Mouse (Mus musculus): ENCODE measurements around the gene Sec16a. TPM values are rescaled to one million over a fixed set of nuclear protein-coding genes. Genes with fewer than 3 reads are reported as not detected.

Gene Sec16a
- polyA plus RNA-seq, 1 experiment = 30.6 TPM

- Histone ChIP-seq H3K4me1 (ENCODE audit: control insufficient read depth, insufficient read depth, low read length) (peaks cover 4% of the 10 kb centered on the region), H3K4me3 (ENCODE audit: insufficient read depth, low read length) (no peak overlapping the region)
Measured at GRCm38 (mm10) chr2:26485710-26486109, 40.7 kb upstream of the Sec16a start.

GRCm38 (mm10) chr2:26485278-26485677 lies 40.3 kb upstream of the Sec16a start:
- no peak overlapping the region for H3K27ac ChIP-seq (ENCODE audit: insufficient read depth, low read length)
- TF ChIP-seq POLR2A (IDR thresholded peaks at IDR 0.05; ENCODE audit: extremely low read depth, insufficient read depth, low read length) = no peak
- TF ChIP-seq CTCF (IDR thresholded peaks at IDR 0.05; ENCODE audit: extremely low read depth, insufficient read depth, low read length) = no peak
- H3K4me3 ChIP-seq (ENCODE audit: insufficient read depth, low read length) = no peak overlapping the region
- peaks cover 4% of the 10 kb centered on the region for H3K4me1 ChIP-seq (ENCODE audit: control insufficient read depth, insufficient read depth, low read length)

More at GRCm38 (mm10) chr2:26485710-26486109, 40.7 kb upstream of the Sec16a start:
- H3K27ac ChIP-seq (ENCODE audit: insufficient read depth, low read length) = 0 out of 2 replicates have a peak overlapping the region, but pooled peaks have one; percentile 53
- TF ChIP-seq POLR2A (IDR thresholded peaks at IDR 0.05; ENCODE audit: extremely low read depth, insufficient read depth, low read length) (no peak), CTCF (IDR thresholded peaks at IDR 0.05; ENCODE audit: extremely low read depth, insufficient read depth, low read length) (no peak)

GRCm38 (mm10) chr2:26484169-26484568 lies 39.2 kb upstream of the Sec16a start:
- no peak overlapping the region; the same call in 1 of the 2 replicates for H3K27ac ChIP-seq (ENCODE audit: insufficient read depth, low read length)
- TF ChIP-seq CTCF (IDR thresholded peaks at IDR 0.05; ENCODE audit: extremely low read depth, insufficient read depth, low read length) (no peak), POLR2A (IDR thresholded peaks at IDR 0.05; ENCODE audit: extremely low read depth, insufficient read depth, low read length) (no peak)
- peaks cover 4% of the 10 kb centered on the region for H3K4me1 ChIP-seq (ENCODE audit: control insufficient read depth, insufficient read depth, low read length)
- no peak overlapping the region for H3K4me3 ChIP-seq (ENCODE audit: insufficient read depth, low read length)

DNA sequence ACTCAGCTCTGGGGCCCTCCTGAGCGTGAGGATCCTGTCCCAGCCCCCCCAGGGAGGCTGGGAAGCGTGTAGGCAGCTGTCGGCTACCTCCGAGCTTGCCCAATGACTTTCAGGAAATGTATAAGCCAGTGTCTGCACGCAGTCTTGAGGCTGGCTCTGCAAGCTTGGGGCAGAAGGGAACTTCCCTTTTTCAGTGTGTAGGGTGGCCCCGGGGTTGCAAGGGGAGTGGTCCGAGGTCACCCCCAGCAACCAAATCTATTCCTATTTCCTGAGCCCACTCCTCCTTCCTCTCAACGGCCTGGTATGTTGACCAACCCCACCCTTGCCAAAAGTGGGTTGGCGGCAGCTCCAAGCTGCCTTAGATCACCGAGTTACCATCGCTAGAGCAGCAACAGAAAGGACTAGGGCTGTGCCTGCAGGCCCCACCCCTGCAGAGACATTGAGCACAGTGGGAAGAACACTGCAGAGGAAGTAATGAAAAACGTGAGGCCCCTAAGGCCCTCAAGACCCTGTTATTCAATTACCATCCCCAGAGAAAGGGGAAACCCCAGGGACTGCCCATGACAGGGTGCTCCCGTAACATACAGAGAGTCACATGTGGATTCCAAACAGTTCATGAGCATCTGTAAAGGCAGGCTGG lies 38.3 kb upstream of the Sec16a start:
- no peak overlapping the region for H3K4me3 ChIP-seq (ENCODE audit: insufficient read depth, low read length)
- TF ChIP-seq POLR2A (IDR thresholded peaks at IDR 0.05; ENCODE audit: extremely low read depth, insufficient read depth, low read length) (no peak), CTCF (IDR thresholded peaks at IDR 0.05; ENCODE audit: extremely low read depth, insufficient read depth, low read length) (no peak)
- H3K4me1 ChIP-seq (ENCODE audit: control insufficient read depth, insufficient read depth, low read length) = peaks cover 4% of the 10 kb centered on the region
- H3K27ac ChIP-seq (ENCODE audit: insufficient read depth, low read length) = no peak overlapping the region

- H3K4me1 ChIP-seq (ENCODE audit: control insufficient read depth, insufficient read depth, low read length) = peaks cover 4% of the 10 kb centered on the region
- TF ChIP-seq POLR2A (IDR thresholded peaks at IDR 0.05; ENCODE audit: extremely low read depth, insufficient read depth, low read length) (no peak), CTCF (IDR thresholded peaks at IDR 0.05; ENCODE audit: extremely low read depth, insufficient read depth, low read length) (no peak)
- no peak overlapping the region for H3K27ac ChIP-seq (ENCODE audit: insufficient read depth, low read length)
- H3K4me3 ChIP-seq (ENCODE audit: insufficient read depth, low read length) = no peak overlapping the region
Measured at GRCm38 (mm10) chr2:26482824-26483223, 37.8 kb upstream of the Sec16a start.

GRCm38 (mm10) chr2:26481724-26482495 lies 36.9 kb upstream of the Sec16a start:
- Histone ChIP-seq H3K27ac (ENCODE audit: insufficient read depth, low read length) (no peak overlapping the region), H3K4me1 (ENCODE audit: control insufficient read depth, insufficient read depth, low read length) (peaks cover 4% of the 10 kb centered on the region), H3K4me3 (ENCODE audit: insufficient read depth, low read length) (no peak overlapping the region)
- TF ChIP-seq CTCF (IDR thresholded peaks at IDR 0.05; ENCODE audit: extremely low read depth, insufficient read depth, low read length) = no peak
- no peak for TF ChIP-seq POLR2A (IDR thresholded peaks at IDR 0.05; ENCODE audit: extremely low read depth, insufficient read depth, low read length)

GRCm38 (mm10) chr2:26480911-26481310 lies 35.9 kb upstream of the Sec16a start:
- no peak overlapping the region for H3K4me3 ChIP-seq (ENCODE audit: insufficient read depth, low read length)
- H3K4me1 ChIP-seq (ENCODE audit: control insufficient read depth, insufficient read depth, low read length) = peaks cover 2% of the 10 kb centered on the region; the same call in 1 of the 2 replicates

DNA sequence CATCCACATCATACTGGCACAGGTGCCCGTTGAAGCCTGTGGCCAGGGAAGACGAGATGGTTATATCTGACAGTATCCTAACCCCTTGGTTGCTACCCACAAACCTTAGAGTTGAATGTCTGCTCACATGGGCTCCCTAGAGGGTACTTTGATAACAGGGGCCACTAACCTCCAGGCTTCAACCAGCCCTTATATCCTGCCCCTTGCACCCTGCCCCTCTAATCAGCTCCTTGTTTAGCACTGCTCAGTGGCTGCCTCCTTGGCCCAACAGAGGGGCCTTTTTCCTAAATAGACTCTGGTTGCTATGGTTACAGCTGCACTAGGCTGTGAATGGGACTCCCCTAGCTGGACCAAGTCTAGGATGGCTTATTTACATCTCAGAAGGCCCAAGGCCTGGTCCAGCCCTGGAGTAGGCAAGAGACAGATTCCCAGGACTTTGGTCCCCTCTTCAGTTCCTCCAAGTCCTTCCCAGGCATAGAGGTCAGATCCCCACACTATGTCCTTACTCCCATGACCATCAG lies 33.7 kb upstream of the Sec16a start:
- Histone ChIP-seq H3K4me1 (ENCODE audit: control insufficient read depth, insufficient read depth, low read length) (no peaks in the 10 kb centered on the region; the same call in 1 of the 2 replicates), H3K27ac (ENCODE audit: insufficient read depth, low read length) (no peak overlapping the region), H3K4me3 (ENCODE audit: insufficient read depth, low read length) (no peak overlapping the region)
- TF ChIP-seq CTCF (IDR thresholded peaks at IDR 0.05; ENCODE audit: extremely low read depth, insufficient read depth, low read length) (no peak), POLR2A (IDR thresholded peaks at IDR 0.05; ENCODE audit: extremely low read depth, insufficient read depth, low read length) (no peak)

More at GRCm38 (mm10) chr2:26480911-26481310, 35.9 kb upstream of the Sec16a start:
- TF ChIP-seq POLR2A (IDR thresholded peaks at IDR 0.05; ENCODE audit: extremely low read depth, insufficient read depth, low read length) = no peak
- no peak for TF ChIP-seq CTCF (IDR thresholded peaks at IDR 0.05; ENCODE audit: extremely low read depth, insufficient read depth, low read length)
- H3K27ac ChIP-seq (ENCODE audit: insufficient read depth, low read length) = no peak overlapping the region

DNA sequence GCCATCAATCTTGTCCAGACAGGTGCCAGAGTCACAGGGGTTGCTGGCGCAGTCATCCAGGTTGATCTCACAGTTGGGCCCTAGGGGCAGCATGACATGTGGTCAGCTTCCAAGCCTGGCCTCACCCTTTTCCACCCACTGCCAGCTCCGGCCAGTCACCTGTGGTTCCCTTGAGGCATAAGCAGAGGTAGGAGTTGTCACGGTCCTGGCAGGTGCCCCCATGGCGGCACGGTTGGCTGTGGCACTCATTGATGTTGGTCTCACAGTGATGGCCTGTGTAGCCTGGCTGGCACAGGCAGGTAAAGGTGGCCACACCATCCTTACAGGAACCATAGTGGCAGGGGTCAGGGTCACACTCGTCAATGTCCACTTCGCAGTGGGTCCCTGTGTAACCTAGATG lies 32.9 kb upstream of the Sec16a start:
- TF ChIP-seq POLR2A (IDR thresholded peaks at IDR 0.05; ENCODE audit: extremely low read depth, insufficient read depth, low read length) (no peak), CTCF (IDR thresholded peaks at IDR 0.05; ENCODE audit: extremely low read depth, insufficient read depth, low read length) (no peak)
- Histone ChIP-seq H3K4me1 (ENCODE audit: control insufficient read depth, insufficient read depth, low read length) (no peaks in the 10 kb centered on the region; the same call in 1 of the 2 replicates), H3K4me3 (ENCODE audit: insufficient read depth, low read length) (no peak overlapping the region), H3K27ac (ENCODE audit: insufficient read depth, low read length) (no peak overlapping the region)
